Mouse (Mus musculus) adipocyte (in vitro differentiated cells): ENCODE measurements around the gene Col23a1.
A peak's percentile ranks its signal among the peaks of the same experiment; 100 is the strongest.

ENCODE experiments used
- DNase-seq: peaks from one replicate; pipeline ENCODE4 v3.0.0-alpha.2; 2016; ENCODE audit warnings: low spot score

The Col23a1 gene

GRCm38 (mm10) chr11:51482251-51482650, 192.5 kb downstream of the Col23a1 start:
- no peak for DNase-seq

GRCm38 (mm10) chr11:51485051-51485521, 195.4 kb downstream of the Col23a1 start:
- DNase-seq, result peak; percentile 28

GRCm38 (mm10) chr11:51485775-51486464, 196.2 kb downstream of the Col23a1 start:
- peak; percentile 32 for DNase-seq

- no peak for DNase-seq
These were observed 199.1 kb downstream of the Col23a1 start for GRCm38 (mm10) chr11:51488813-51489212.

- DNase-seq, result no peak
These were observed 203.7 kb downstream of the Col23a1 start for GRCm38 (mm10) chr11:51493421-51493820.

GRCm38 (mm10) chr11:51494178-51494577, 204.5 kb downstream of the Col23a1 start:
- no peak for DNase-seq

GRCm38 (mm10) chr11:51499776-51500175, 210.1 kb downstream of the Col23a1 start:
- peak; percentile 17 for DNase-seq

- DNase-seq, result no peak
These were observed 212.7 kb downstream of the Col23a1 start for GRCm38 (mm10) chr11:51502431-51502851.

GRCm38 (mm10) chr11:51504946-51505345, 215.2 kb downstream of the Col23a1 start:
- peak; percentile 24 for DNase-seq

GRCm38 (mm10) chr11:51508053-51508452, 218.3 kb downstream of the Col23a1 start:
- DNase-seq, result no peak

- DNase-seq, result no peak
These were observed 219.5 kb downstream of the Col23a1 start for GRCm38 (mm10) chr11:51509211-51509610.

GRCm38 (mm10) chr11:51513019-51513418, 223.3 kb downstream of the Col23a1 start:
- DNase-seq, result no peak

GRCm38 (mm10) chr11:51515346-51515745, 225.6 kb downstream of the Col23a1 start:
- no peak for DNase-seq

GRCm38 (mm10) chr11:51518100-51518499, 228.4 kb downstream of the Col23a1 start:
- DNase-seq, result no peak

- no peak for DNase-seq
These were observed 228.9 kb downstream of the Col23a1 start for GRCm38 (mm10) chr11:51518585-51518984.

GRCm38 (mm10) chr11:51521440-51521839, 231.7 kb downstream of the Col23a1 start:
- no peak for DNase-seq

- DNase-seq, result no peak
These were observed 233.5 kb downstream of the Col23a1 start for GRCm38 (mm10) chr11:51523215-51523614.

- no peak for DNase-seq
These were observed 233.9 kb downstream of the Col23a1 start for GRCm38 (mm10) chr11:51523625-51524024.

GRCm38 (mm10) chr11:51526631-51527161, 237.0 kb downstream of the Col23a1 start:
- no peak for DNase-seq

GRCm38 (mm10) chr11:51533128-51533533, 243.4 kb downstream of the Col23a1 start:
- DNase-seq, result no peak

- DNase-seq, result peak; percentile 84
These were observed 244.6 kb downstream of the Col23a1 start for GRCm38 (mm10) chr11:51534314-51534713.

GRCm38 (mm10) chr11:51538388-51538787, 248.7 kb downstream of the Col23a1 start:
- DNase-seq, result no peak

GRCm38 (mm10) chr11:51538919-51539758, 249.4 kb downstream of the Col23a1 start:
- no peak for DNase-seq
